Mouse (Mus musculus) erythroblast, embryonic 14.5 days (primary cell): ENCODE results near the gene Pon2. TPM values are rescaled to one million over a fixed set of nuclear protein-coding genes. Genes with fewer than 3 reads are reported as not detected.
"Not testable (repeated sequence)": the region's sequence is repeated elsewhere in the genome, so short reads cannot be mapped to it uniquely, and the experiment has no call there.

Experiments
- H3K27me3 ChIP-seq: 2 replicates; pipeline ENCODE4 v1.6.1; 2012; ENCODE audit warnings: inconsistent platforms; ENCODE audit not compliant: control insufficient read depth
- H3K36me3 ChIP-seq: 2 replicates; pipeline ENCODE4 v1.6.1; 2012; ENCODE audit warnings: mild to moderate bottlenecking, inconsistent platforms; ENCODE audit not compliant: control insufficient read depth
- H3K4me1 ChIP-seq: 2 replicates; pipeline ENCODE4 v1.6.1; 2012; ENCODE audit warnings: inconsistent platforms; ENCODE audit not compliant: control insufficient read depth
- H3K4me3 ChIP-seq: replicated peaks from 2 replicates; pipeline ENCODE3; 2012; ENCODE audit warnings: moderate library complexity, mild to moderate bottlenecking, inconsistent platforms
- H3K9me3 ChIP-seq: 2 replicates; pipeline ENCODE4 v1.6.1; 2012; ENCODE audit warnings: low read length, inconsistent platforms, mixed read lengths; ENCODE audit not compliant: control insufficient read depth
- GATA1 ChIP-seq: IDR thresholded peaks from 2 replicates; pipeline ENCODE4 v1.6.1; 2012; ENCODE audit warnings: low read length, inconsistent platforms, mixed read lengths
- TAL1 ChIP-seq: IDR thresholded peaks from 3 replicates; pipeline ENCODE4 v1.6.1; 2012; ENCODE audit warnings: low read length, inconsistent platforms, mixed read lengths
- polyA plus RNA-seq: library from polyadenylated mRNA; stranded (reverse); fragments of >175 nt; gene quantifications from 2 replicates; pipeline ENCODE4 v1.2.3, GENCODE M21; 2012

The Pon2 gene
- polyA plus RNA-seq: 3.5 and 6.4 TPM in 2 replicates

GRCm38 (mm10) chr6:5298092-5298554 is at the start of gene Pon2:
Gene Pon2, minus strand, starts transcription at chr6:5298455.
- Histone ChIP-seq H3K4me1 (peaks cover 61% of the 10 kb centered on the region), H3K36me3 (peaks cover 35% of the 10 kb centered on the region), H3K9me3 (no peaks in the 10 kb centered on the region), H3K27me3 (no peaks in the 10 kb centered on the region), H3K4me3 (peak within 1 kb of the TSS; percentile 77)
- no peak for TF ChIP-seq TAL1
- no peak for TF ChIP-seq GATA1

GRCm38 (mm10) chr6:5344255-5344654 is 46.0 kb upstream of the Pon2 start:
- no peak for TF ChIP-seq GATA1
- no peak for TF ChIP-seq TAL1
- H3K36me3 ChIP-seq: no peaks in the 10 kb centered on the region
- no peaks in the 10 kb centered on the region for H3K4me1 ChIP-seq
- H3K4me3 ChIP-seq: no peak overlapping the region
- H3K27me3 ChIP-seq: no peaks in the 10 kb centered on the region
- no peaks in the 10 kb centered on the region for H3K9me3 ChIP-seq

GRCm38 (mm10) chr6:5339283-5339682 is 41.0 kb upstream of the Pon2 start:
- H3K4me3 ChIP-seq, H3K9me3 ChIP-seq, H3K36me3 ChIP-seq, H3K4me1 ChIP-seq, H3K27me3 ChIP-seq: not testable (repeated sequence)

GRCm38 (mm10) chr6:5338781-5339180 is 40.5 kb upstream of the Pon2 start:
- not testable (repeated sequence) for H3K36me3 ChIP-seq, H3K9me3 ChIP-seq, H3K4me3 ChIP-seq, H3K4me1 ChIP-seq, H3K27me3 ChIP-seq

- H3K27me3 ChIP-seq, H3K36me3 ChIP-seq, H3K4me1 ChIP-seq, H3K9me3 ChIP-seq, H3K4me3 ChIP-seq: not testable (repeated sequence)
Observed at GRCm38 (mm10) chr6:5336016-5336415, 37.8 kb upstream of the Pon2 start.

GRCm38 (mm10) chr6:5334021-5334420 is 35.8 kb upstream of the Pon2 start:
- H3K4me1 ChIP-seq: no peaks in the 10 kb centered on the region
- H3K27me3 ChIP-seq: no peaks in the 10 kb centered on the region
- H3K9me3 ChIP-seq: no peaks in the 10 kb centered on the region
- TF ChIP-seq GATA1: no peak
- TF ChIP-seq TAL1: no peak
- H3K4me3 ChIP-seq: no peak overlapping the region
- H3K36me3 ChIP-seq: no peaks in the 10 kb centered on the region

- Histone ChIP-seq H3K36me3 (no peaks in the 10 kb centered on the region), H3K27me3 (no peaks in the 10 kb centered on the region), H3K4me3 (no peak overlapping the region), H3K4me1 (no peaks in the 10 kb centered on the region), H3K9me3 (no peaks in the 10 kb centered on the region)
- no peak for TF ChIP-seq GATA1
- no peak for TF ChIP-seq TAL1
Observed at GRCm38 (mm10) chr6:5332560-5333150, 34.4 kb upstream of the Pon2 start.

- TF ChIP-seq GATA1 (no peak), TAL1 (no peak)
- Histone ChIP-seq H3K36me3 (no peaks in the 10 kb centered on the region), H3K9me3 (no peaks in the 10 kb centered on the region), H3K4me3 (no peak overlapping the region), H3K4me1 (no peaks in the 10 kb centered on the region), H3K27me3 (no peaks in the 10 kb centered on the region)
Observed at GRCm38 (mm10) chr6:5325122-5325521, 26.9 kb upstream of the Pon2 start.

GRCm38 (mm10) chr6:5324101-5324500 is 25.8 kb upstream of the Pon2 start:
- not testable (repeated sequence) for H3K36me3 ChIP-seq, H3K27me3 ChIP-seq, H3K4me3 ChIP-seq, H3K4me1 ChIP-seq, H3K9me3 ChIP-seq

- Histone ChIP-seq H3K36me3 (no peaks in the 10 kb centered on the region), H3K4me3 (no peak overlapping the region), H3K9me3 (no peaks in the 10 kb centered on the region), H3K27me3 (no peaks in the 10 kb centered on the region), H3K4me1 (peaks cover 20% of the 10 kb centered on the region)
- TF ChIP-seq TAL1 (no peak), GATA1 (no peak)
Observed at GRCm38 (mm10) chr6:5316630-5317029, 18.4 kb upstream of the Pon2 start.
